22 mouse cellular contexts compared by ENCODE assay signal in the genomic region with DNA sequence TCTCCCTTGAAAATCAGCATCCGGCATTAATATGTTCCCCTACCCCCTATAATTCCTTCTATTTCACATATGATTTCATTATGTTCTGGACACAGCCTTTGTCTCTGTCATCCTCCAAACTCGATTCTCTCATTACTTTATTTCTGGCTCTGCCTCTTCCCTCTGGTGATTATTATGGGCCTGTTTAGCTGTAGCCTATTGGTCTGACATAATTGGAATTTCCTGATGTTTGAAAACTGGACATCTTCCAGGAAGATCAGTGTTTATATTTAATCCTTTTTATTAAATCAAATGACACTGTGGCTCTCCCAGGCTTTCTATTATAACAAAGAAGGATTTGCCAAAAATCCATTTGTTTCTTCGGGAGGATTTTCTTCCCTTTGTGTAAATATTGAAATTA.
"Had no signal": no experiment of that assay in that cellular context is flagged by ENCODE, and none has a peak within 500 bp of the region (broad histone marks: within the 10 kb centered on the region; RNA-seq: fewer than 3 reads in every experiment).

No protein-coding gene starts in this region.

- H3K27me3 ChIP-seq: kidney, embryonic 15.5 days; limb, embryonic 13.5 days; liver, embryonic 12.5 days; liver, embryonic 15.5 days; neural tube, embryonic 13.5 days had no signal

- H3K4me3 ChIP-seq: kidney, embryonic 15.5 days; limb, embryonic 13.5 days; liver, embryonic 12.5 days; liver, embryonic 15.5 days; myocyte; neural tube, embryonic 13.5 days had no signal

- H3K27ac ChIP-seq: kidney, embryonic 15.5 days; limb, embryonic 13.5 days; liver, embryonic 12.5 days; liver, embryonic 15.5 days; neural tube, embryonic 13.5 days had no signal

- H3K9ac ChIP-seq: kidney, embryonic 15.5 days; limb, embryonic 13.5 days; liver, embryonic 12.5 days; liver, embryonic 15.5 days; neural tube, embryonic 13.5 days had no signal

- H3K9me3 ChIP-seq: kidney, embryonic 15.5 days; limb, embryonic 13.5 days; liver, embryonic 12.5 days; liver, embryonic 15.5 days; neural tube, embryonic 13.5 days had no signal

- H3K4me2 ChIP-seq: kidney, embryonic 15.5 days; limb, embryonic 13.5 days; liver, embryonic 12.5 days; liver, embryonic 15.5 days; midbrain, embryonic 11.5 days; neural tube, embryonic 13.5 days had no signal

- ATAC-seq: intestine, postnatal 0 days; liver, embryonic 12.5 days; midbrain, embryonic 16.5 days had no signal

- H3K4me1 ChIP-seq: kidney, embryonic 15.5 days; limb, embryonic 13.5 days; liver, embryonic 12.5 days; liver, embryonic 15.5 days; neural tube, embryonic 13.5 days had no signal

- H3K36me3 ChIP-seq: kidney, embryonic 15.5 days; limb, embryonic 13.5 days; liver, embryonic 12.5 days; liver, embryonic 15.5 days; neural tube, embryonic 13.5 days had no signal

- DNase-seq: kidney, adult 8-10 months; kidney, postnatal 14 days; kidney, postnatal 4 days; left cerebral cortex, postnatal 4 days; lung, adult 18-20 months; lung, postnatal 10 days; lung, postnatal 4 days; retina, postnatal 1 day; right cerebral cortex, postnatal 25 days; spleen, adult 18-20 months; thymus, adult 2 months; thymus, postnatal 14 days; thymus, postnatal 4 days had no signal
